Mouse (Mus musculus): ENCODE data around the gene Cyb561d1. TPM values are rescaled to one million over a fixed set of nuclear protein-coding genes. Genes with fewer than 3 reads are reported as not detected.

Cyb561d1 gene
- polyA plus RNA-seq, 1 experiment from 2014 or later, result 2.2 TPM

DNA sequence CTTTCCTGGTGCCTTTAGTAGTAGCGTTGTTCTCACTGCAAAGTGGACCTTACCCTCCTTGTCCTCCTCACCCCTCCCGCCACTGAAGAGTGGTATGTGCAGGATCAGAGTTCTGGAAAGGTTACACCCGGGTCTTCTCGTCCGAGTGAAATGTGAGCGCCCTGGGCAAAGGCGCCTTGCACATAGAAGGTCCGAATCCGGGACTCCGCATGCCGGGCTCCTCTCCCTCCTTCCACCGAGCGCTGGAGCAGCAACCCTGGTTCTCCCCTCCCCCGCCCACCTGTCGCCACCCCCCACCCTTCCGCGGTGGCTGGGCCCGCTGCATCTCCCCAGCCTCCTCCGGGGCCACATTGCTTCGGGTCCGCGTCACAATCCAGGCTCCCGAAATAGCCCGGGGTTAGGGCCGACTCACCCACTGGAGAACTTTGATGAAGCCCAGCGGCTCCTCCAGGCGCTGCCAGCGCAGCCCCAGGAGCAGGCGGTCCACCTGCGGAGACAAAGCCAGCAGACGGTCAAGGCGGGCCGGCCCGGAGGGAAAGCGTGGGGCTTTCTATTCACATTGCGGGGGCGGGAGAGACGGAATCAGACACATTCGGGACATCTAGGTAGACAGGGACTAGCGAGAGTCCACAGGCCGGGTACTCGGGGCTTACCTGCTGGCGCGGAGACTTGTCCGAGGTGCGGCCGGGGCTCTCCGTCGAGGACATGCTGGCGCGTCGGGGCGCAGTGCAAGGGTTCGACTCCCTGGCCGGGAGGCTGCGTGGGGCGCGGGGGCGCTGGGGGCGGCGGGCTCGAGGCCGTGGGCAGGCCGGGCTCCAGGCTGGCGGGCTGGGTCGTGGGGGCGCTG lies 24.9 kb upstream of the Cyb561d1 start:
- peak; percentile 83 for ATAC-seq (ENCODE audit: low FRiP score, low TSS enrichment)
- 0 out of 2 replicates have a peak overlapping the region, but pooled peaks have one; percentile 13 for H3K27ac ChIP-seq (ENCODE audit: low read depth, low read length)
- H3K27me3 ChIP-seq (ENCODE audit: control insufficient read depth, insufficient read depth, low read length), result peaks cover 24% of the 10 kb centered on the region
- peak overlapping the region; percentile 56 for H3K9ac ChIP-seq (ENCODE audit: low read depth, low read length)
- peak overlapping the region; percentile 53 for H3K4me3 ChIP-seq (ENCODE audit: low read length)
- no peaks in the 10 kb centered on the region for H3K9me3 ChIP-seq (ENCODE audit: control insufficient read depth, low read length)
- H3K4me1 ChIP-seq (ENCODE audit: control insufficient read depth, insufficient read depth, low read length), result peaks cover 4% of the 10 kb centered on the region; the same call in 1 of the 2 replicates
- WGBS, result 2% methylated on average over 59 of the region's 67 CpGs
- H3K4me2 ChIP-seq (replicated peaks; ENCODE audit: low read depth, low read length), result peak overlapping the region; percentile 80
- H3K36me3 ChIP-seq (ENCODE audit: control insufficient read depth, insufficient read depth, low read length), result no peaks in the 10 kb centered on the region

DNA sequence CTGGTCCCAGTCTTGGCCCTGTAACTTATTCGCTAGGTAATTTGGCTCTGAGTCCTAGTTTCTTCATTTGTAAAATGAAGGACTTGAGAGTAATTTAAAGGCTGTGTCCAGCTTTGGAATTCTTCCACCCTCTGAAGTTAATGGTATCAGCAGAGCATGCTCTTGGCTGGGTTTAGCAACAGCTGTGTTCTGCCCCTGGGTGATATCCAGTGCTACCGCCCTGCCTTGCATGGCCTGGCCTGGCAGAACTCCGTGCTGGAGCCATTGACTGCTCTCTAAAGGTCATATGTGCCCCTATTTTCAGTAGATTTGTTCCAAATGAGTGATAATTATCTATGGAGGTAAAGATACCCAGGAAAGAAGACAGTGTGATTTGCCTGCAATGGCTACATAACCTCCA lies 19.6 kb upstream of the Cyb561d1 start:
- no peak overlapping the region for H3K4me2 ChIP-seq (replicated peaks; ENCODE audit: low read depth, low read length)
- H3K9ac ChIP-seq (ENCODE audit: low read depth, low read length), result no peak overlapping the region
- peaks cover 6% of the 10 kb centered on the region for H3K27me3 ChIP-seq (ENCODE audit: control insufficient read depth, insufficient read depth, low read length)
- no peak for ATAC-seq (ENCODE audit: low FRiP score, low TSS enrichment)
- WGBS, result 74% methylated on average over 3 of the region's 3 CpGs
- H3K36me3 ChIP-seq (ENCODE audit: control insufficient read depth, insufficient read depth, low read length), result no peaks in the 10 kb centered on the region
- H3K9me3 ChIP-seq (ENCODE audit: control insufficient read depth, low read length), result no peaks in the 10 kb centered on the region
- H3K4me3 ChIP-seq (ENCODE audit: low read length), result no peak overlapping the region
- H3K27ac ChIP-seq (ENCODE audit: low read depth, low read length), result no peak overlapping the region
- no peaks in the 10 kb centered on the region; the same call in 1 of the 2 replicates for H3K4me1 ChIP-seq (ENCODE audit: control insufficient read depth, insufficient read depth, low read length)

DNA sequence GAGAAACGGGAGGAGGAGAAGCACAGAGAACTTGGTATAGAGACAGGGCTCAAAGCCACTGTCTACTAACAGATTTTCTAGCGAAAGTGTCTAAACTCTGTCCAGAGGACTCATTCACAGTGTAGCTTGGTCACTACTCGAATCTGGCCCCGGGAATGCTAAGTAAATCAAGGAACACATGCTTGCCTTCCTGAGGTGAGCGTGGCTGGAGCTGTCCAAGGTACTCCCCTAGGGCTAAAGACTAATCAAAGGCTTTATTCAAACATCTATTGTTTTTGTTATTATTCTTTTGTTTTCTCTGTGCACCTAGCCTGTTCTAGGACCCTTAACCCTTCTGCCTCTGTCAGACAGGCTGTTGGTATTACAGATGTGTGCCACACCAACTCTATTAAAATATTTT lies 13.7 kb upstream of the Cyb561d1 start:
- Histone ChIP-seq H3K27me3 (ENCODE audit: control insufficient read depth, insufficient read depth, low read length) (no peaks in the 10 kb centered on the region), H3K27ac (ENCODE audit: low read depth, low read length) (no peak overlapping the region), H3K9ac (ENCODE audit: low read depth, low read length) (no peak overlapping the region), H3K4me3 (ENCODE audit: low read length) (no peak overlapping the region), H3K9me3 (ENCODE audit: control insufficient read depth, low read length) (no peaks in the 10 kb centered on the region), H3K4me2 (replicated peaks; ENCODE audit: low read depth, low read length) (no peak overlapping the region), H3K4me1 (ENCODE audit: control insufficient read depth, insufficient read depth, low read length) (no peaks in the 10 kb centered on the region), H3K36me3 (ENCODE audit: control insufficient read depth, insufficient read depth, low read length) (no peaks in the 10 kb centered on the region)
- no peak for ATAC-seq (ENCODE audit: low FRiP score, low TSS enrichment)
- 13% methylated on average over 5 of the region's 5 CpGs for whole genome bisulfite sequencing

DNA sequence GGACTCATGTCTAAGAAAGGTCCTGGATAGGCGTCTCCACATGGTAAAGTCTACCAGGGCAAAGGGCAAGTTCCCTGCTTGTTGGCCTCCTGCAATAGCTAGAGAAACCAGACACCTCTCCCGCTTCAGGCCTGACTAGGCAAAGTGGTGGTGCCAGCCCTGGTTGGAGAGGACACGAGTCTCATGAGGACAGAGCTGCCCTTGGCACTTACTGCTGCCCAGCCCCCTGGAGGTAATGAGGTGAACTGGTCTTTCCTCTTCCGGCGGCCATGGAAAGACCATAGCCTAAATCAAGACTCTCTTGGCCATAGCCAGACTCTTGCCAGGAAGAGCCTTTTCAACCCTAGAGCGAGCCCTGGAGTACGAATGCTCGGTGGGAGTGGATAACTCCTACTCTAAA lies 11.4 kb upstream of the Cyb561d1 start:
- Histone ChIP-seq H3K9ac (ENCODE audit: low read depth, low read length) (no peak overlapping the region), H3K27me3 (ENCODE audit: control insufficient read depth, insufficient read depth, low read length) (no peaks in the 10 kb centered on the region), H3K4me2 (replicated peaks; ENCODE audit: low read depth, low read length) (no peak overlapping the region), H3K4me3 (ENCODE audit: low read length) (no peak overlapping the region), H3K27ac (ENCODE audit: low read depth, low read length) (no peak overlapping the region), H3K36me3 (ENCODE audit: control insufficient read depth, insufficient read depth, low read length) (peaks cover 5% of the 10 kb centered on the region; the same call in 1 of the 2 replicates), H3K4me1 (ENCODE audit: control insufficient read depth, insufficient read depth, low read length) (peaks cover 13% of the 10 kb centered on the region), H3K9me3 (ENCODE audit: control insufficient read depth, low read length) (no peaks in the 10 kb centered on the region)
- 76% methylated on average over 8 of the region's 8 CpGs for WGBS
- ATAC-seq (ENCODE audit: low FRiP score, low TSS enrichment), result no peak

GRCm38 (mm10) chr3:108211845-108212244 lies 10.8 kb upstream of the Cyb561d1 start:
- no peak for ATAC-seq (ENCODE audit: low FRiP score, low TSS enrichment)
- no peak overlapping the region for H3K4me3 ChIP-seq (ENCODE audit: low read length)
- H3K9ac ChIP-seq (ENCODE audit: low read depth, low read length), result no peak overlapping the region
- H3K27me3 ChIP-seq (ENCODE audit: control insufficient read depth, insufficient read depth, low read length), result no peaks in the 10 kb centered on the region
- no peak overlapping the region for H3K4me2 ChIP-seq (replicated peaks; ENCODE audit: low read depth, low read length)
- no peak overlapping the region for H3K27ac ChIP-seq (ENCODE audit: low read depth, low read length)
- peaks cover 10% of the 10 kb centered on the region for H3K36me3 ChIP-seq (ENCODE audit: control insufficient read depth, insufficient read depth, low read length)
- H3K4me1 ChIP-seq (ENCODE audit: control insufficient read depth, insufficient read depth, low read length), result peaks cover 13% of the 10 kb centered on the region
- WGBS, result 66% methylated on average over 6 of the region's 6 CpGs
- no peaks in the 10 kb centered on the region for H3K9me3 ChIP-seq (ENCODE audit: control insufficient read depth, low read length)

DNA sequence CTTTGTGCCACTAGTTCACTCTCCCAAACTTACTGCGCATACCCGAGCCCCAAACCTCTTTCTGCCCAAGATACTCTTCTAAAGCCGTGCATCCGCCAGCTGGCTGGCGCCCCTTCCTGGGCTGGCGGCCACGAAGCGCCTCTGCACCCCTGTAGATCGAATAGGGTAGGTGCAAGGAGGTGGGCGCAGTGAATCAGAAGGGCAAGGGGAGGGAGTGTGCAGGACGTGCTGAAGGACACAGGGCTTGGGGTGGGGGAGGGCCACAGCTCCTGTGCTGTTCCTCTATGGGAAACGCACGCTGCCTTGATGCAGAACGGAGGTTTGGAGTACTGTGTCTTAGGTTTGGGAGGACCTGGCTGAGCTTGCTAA lies 9.7 kb upstream of the Cyb561d1 start, which contains the start of gene Atxn7l2:
Gene Atxn7l2 (minus strand): TSS at position 164 of the 369 bp plus-strand sequence.
- ATAC-seq (ENCODE audit: low FRiP score, low TSS enrichment), result peak; percentile 85
- peaks cover 13% of the 10 kb centered on the region for H3K4me1 ChIP-seq (ENCODE audit: control insufficient read depth, insufficient read depth, low read length)
- 1% methylated on average over 14 of the region's 14 CpGs for WGBS
- peak within 1 kb of the TSS; percentile 58 for H3K9ac ChIP-seq (ENCODE audit: low read depth, low read length)
- peaks cover 21% of the 10 kb centered on the region for H3K36me3 ChIP-seq (ENCODE audit: control insufficient read depth, insufficient read depth, low read length)
- peak within 1 kb of the TSS; percentile 53 for H3K27ac ChIP-seq (ENCODE audit: low read depth, low read length)
- peak within 1 kb of the TSS; percentile 83 for H3K4me2 ChIP-seq (replicated peaks; ENCODE audit: low read depth, low read length)
- no peaks in the 10 kb centered on the region for H3K27me3 ChIP-seq (ENCODE audit: control insufficient read depth, insufficient read depth, low read length)
- H3K4me3 ChIP-seq (ENCODE audit: low read length), result peak within 1 kb of the TSS; percentile 53
- no peaks in the 10 kb centered on the region for H3K9me3 ChIP-seq (ENCODE audit: control insufficient read depth, low read length)

- H3K4me3 ChIP-seq (ENCODE audit: low read length), result peak overlapping the region; percentile 53
- peak; percentile 94 for ATAC-seq (ENCODE audit: low FRiP score, low TSS enrichment)
- peak overlapping the region; percentile 53 for H3K27ac ChIP-seq (ENCODE audit: low read depth, low read length)
- peaks cover 27% of the 10 kb centered on the region for H3K36me3 ChIP-seq (ENCODE audit: control insufficient read depth, insufficient read depth, low read length)
- peak overlapping the region; percentile 58 for H3K9ac ChIP-seq (ENCODE audit: low read depth, low read length)
- H3K4me1 ChIP-seq (ENCODE audit: control insufficient read depth, insufficient read depth, low read length), result peaks cover 13% of the 10 kb centered on the region
- H3K27me3 ChIP-seq (ENCODE audit: control insufficient read depth, insufficient read depth, low read length), result no peaks in the 10 kb centered on the region
- WGBS, result under 1% methylated on average over 54 of the region's 72 CpGs
- no peaks in the 10 kb centered on the region for H3K9me3 ChIP-seq (ENCODE audit: control insufficient read depth, low read length)
- peak overlapping the region; percentile 83 for H3K4me2 ChIP-seq (replicated peaks; ENCODE audit: low read depth, low read length)
Observed at GRCm38 (mm10) chr3:108209946-108210770, 9.1 kb upstream of the Cyb561d1 start.

DNA sequence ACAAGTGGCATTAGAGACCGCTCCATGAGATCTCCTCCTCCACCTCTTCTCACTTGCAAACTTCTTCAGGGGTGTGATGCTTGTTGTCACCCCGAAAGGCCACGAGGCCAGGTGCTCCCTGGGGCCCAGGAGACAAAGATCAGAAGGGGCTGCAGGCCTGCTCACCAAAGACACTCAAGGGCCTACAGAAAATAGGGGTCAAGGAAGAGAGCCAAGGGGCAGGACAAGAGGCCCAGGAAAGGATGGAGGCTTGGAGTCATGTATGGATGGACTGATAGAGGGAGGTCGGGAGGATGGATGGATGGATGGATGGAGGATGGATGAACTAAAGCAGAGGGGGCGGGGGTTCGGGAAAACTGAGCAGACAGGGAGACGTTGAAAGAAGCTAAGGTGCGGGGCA lies 8.5 kb upstream of the Cyb561d1 start:
- H3K27me3 ChIP-seq (ENCODE audit: control insufficient read depth, insufficient read depth, low read length), result no peaks in the 10 kb centered on the region
- H3K9me3 ChIP-seq (ENCODE audit: control insufficient read depth, low read length), result no peaks in the 10 kb centered on the region
- peak overlapping the region; percentile 58 for H3K9ac ChIP-seq (ENCODE audit: low read depth, low read length)
- ATAC-seq (ENCODE audit: low FRiP score, low TSS enrichment), result peak; percentile 9
- H3K27ac ChIP-seq (ENCODE audit: low read depth, low read length), result no peak overlapping the region
- H3K4me1 ChIP-seq (ENCODE audit: control insufficient read depth, insufficient read depth, low read length), result peaks cover 13% of the 10 kb centered on the region
- H3K4me2 ChIP-seq (replicated peaks; ENCODE audit: low read depth, low read length), result peak overlapping the region; percentile 61
- 5% methylated on average over 8 of the region's 8 CpGs for WGBS
- peaks cover 33% of the 10 kb centered on the region for H3K36me3 ChIP-seq (ENCODE audit: control insufficient read depth, insufficient read depth, low read length)
- H3K4me3 ChIP-seq (ENCODE audit: low read length), result peak overlapping the region; percentile 53
